Mouse (Mus musculus) ES-CJ7 (cell line): Measurements from ENCODE around the gene Vmn2r117.
"Not testable (repeated sequence)": the region's sequence is repeated elsewhere in the genome, so short reads cannot be mapped to it uniquely, and the experiment has no call there.

Experiments used
- DNase-seq: peaks from one replicate; pipeline ENCODE4 v3.0.0; 2011; ENCODE audit warnings: low read depth, low spot score

Vmn2r117 gene

GRCm38 (mm10) chr17:23479599-23479998, at the start of gene Vmn2r117:
Vmn2r117 (minus strand) TSS chr17:23479699.
- DNase-seq = not testable (repeated sequence)

- not testable (repeated sequence) for DNase-seq
These were observed 43.6 kb upstream of the Vmn2r117 start for GRCm38 (mm10) chr17:23522941-23523732.

- DNase-seq = no peak
These were observed 39.4 kb upstream of the Vmn2r117 start for GRCm38 (mm10) chr17:23518701-23519423.

GRCm38 (mm10) chr17:23433150-23433679, 46.3 kb downstream of the Vmn2r117 start:
- no peak for DNase-seq
